Mouse (Mus musculus): ENCODE measurements around the gene Prkar1b.

- no peak for TF ChIP-seq GATA1 (IDR thresholded peaks at IDR 0.05; ENCODE audit: borderline replicate concordance, low read length)
- TF ChIP-seq FLI1 (IDR thresholded peaks at IDR 0.05; ENCODE audit: low read length): no peak
These were observed 139.2 kb downstream of the Prkar1b start for GRCm38 (mm10) chr5:139010649-139011048.
